Mouse (Mus musculus): Measurements from ENCODE around the gene Ccnd2. TPM values are rescaled to one million over a fixed set of nuclear protein-coding genes. Genes with fewer than 3 reads are reported as not detected.

The Ccnd2 gene
- total and polyA plus RNA-seq, 3 experiments, result 46.2 to 139 (median 132) TPM

- Histone ChIP-seq H3K36me3 (ENCODE audit: control insufficient read depth, insufficient read depth, low read length) (no peaks in the 10 kb centered on the region), H3K4me3 (no peak overlapping the region), H3K4me1 (ENCODE audit: control insufficient read depth, insufficient read depth, low read length) (no peaks in the 10 kb centered on the region), H3K27ac (no peak overlapping the region), H3K27me3 (ENCODE audit: control insufficient read depth, insufficient read depth, low read length) (no peaks in the 10 kb centered on the region), H3K9ac (ENCODE audit: low read depth, low read length) (no peak overlapping the region), H3K79me2 (replicated peaks; ENCODE audit: control insufficient read depth, insufficient read depth, low read length) (no peaks in the 10 kb centered on the region)
- TF ChIP-seq CTCF (IDR thresholded peaks at IDR 0.05), result no peak
- no peak for TF ChIP-seq EP300 (IDR thresholded peaks at IDR 0.05; ENCODE audit: insufficient read depth, low read depth, low read length)
- no peak for TF ChIP-seq POLR2A (IDR thresholded peaks at IDR 0.05; ENCODE audit: insufficient read depth, low read depth, low read length)
- intact Hi-C loops (cut with DNase I), result no loop called here
- no peak for DNase-seq
- 61% methylated on average over 4 of the region's 4 CpGs for WGBS
Observed at GRCm38 (mm10) chr6:127177441-127177840, 25.4 kb upstream of the Ccnd2 start.

GRCm38 (mm10) chr6:127172461-127172860 lies 20.5 kb upstream of the Ccnd2 start:
- no peaks in the 10 kb centered on the region for H3K79me2 ChIP-seq (replicated peaks; ENCODE audit: control insufficient read depth, insufficient read depth, low read length)
- no peak overlapping the region for H3K27ac ChIP-seq
- H3K27me3 ChIP-seq (ENCODE audit: control insufficient read depth, insufficient read depth, low read length), result no peaks in the 10 kb centered on the region
- H3K36me3 ChIP-seq (ENCODE audit: control insufficient read depth, insufficient read depth, low read length), result no peaks in the 10 kb centered on the region
- H3K4me3 ChIP-seq, result no peak overlapping the region
- H3K9ac ChIP-seq (ENCODE audit: low read depth, low read length), result no peak overlapping the region
- no peaks in the 10 kb centered on the region for H3K4me1 ChIP-seq (ENCODE audit: control insufficient read depth, insufficient read depth, low read length)
- DNase-seq, result peak in 1 of 2 experiments; percentile 33
- TF ChIP-seq EP300 (IDR thresholded peaks at IDR 0.05; ENCODE audit: insufficient read depth, low read depth, low read length) (peak; percentile 81), CTCF (IDR thresholded peaks at IDR 0.05) (no peak), POLR2A (IDR thresholded peaks at IDR 0.05; ENCODE audit: insufficient read depth, low read depth, low read length) (no peak)
- intact Hi-C loops (cut with DNase I), result no loop called here
- 59% methylated on average over 11 of the region's 11 CpGs for WGBS

GRCm38 (mm10) chr6:127170734-127171133 lies 18.7 kb upstream of the Ccnd2 start:
- DNase-seq, result no peak
- intact Hi-C loops (cut with DNase I), result no loop called here
- H3K4me1 ChIP-seq (ENCODE audit: control insufficient read depth, insufficient read depth, low read length), result no peaks in the 10 kb centered on the region
- H3K27me3 ChIP-seq (ENCODE audit: control insufficient read depth, insufficient read depth, low read length), result no peaks in the 10 kb centered on the region
- no peak overlapping the region for H3K4me3 ChIP-seq
- H3K36me3 ChIP-seq (ENCODE audit: control insufficient read depth, insufficient read depth, low read length), result no peaks in the 10 kb centered on the region
- no peaks in the 10 kb centered on the region for H3K79me2 ChIP-seq (replicated peaks; ENCODE audit: control insufficient read depth, insufficient read depth, low read length)
- WGBS, result 80% methylated on average over 8 of the region's 8 CpGs
- H3K27ac ChIP-seq, result no peak overlapping the region
- no peak overlapping the region for H3K9ac ChIP-seq (ENCODE audit: low read depth, low read length)
- no peak for TF ChIP-seq CTCF (IDR thresholded peaks at IDR 0.05)
- no peak for TF ChIP-seq EP300 (IDR thresholded peaks at IDR 0.05; ENCODE audit: insufficient read depth, low read depth, low read length)
- no peak for TF ChIP-seq POLR2A (IDR thresholded peaks at IDR 0.05; ENCODE audit: insufficient read depth, low read depth, low read length)

GRCm38 (mm10) chr6:127165663-127166062 lies 13.7 kb upstream of the Ccnd2 start:
- Histone ChIP-seq H3K36me3 (ENCODE audit: control insufficient read depth, insufficient read depth, low read length) (no peaks in the 10 kb centered on the region), H3K27me3 (ENCODE audit: control insufficient read depth, insufficient read depth, low read length) (no peaks in the 10 kb centered on the region), H3K9ac (ENCODE audit: low read depth, low read length) (no peak overlapping the region), H3K4me3 (no peak overlapping the region), H3K79me2 (replicated peaks; ENCODE audit: control insufficient read depth, insufficient read depth, low read length) (no peaks in the 10 kb centered on the region), H3K27ac (no peak overlapping the region), H3K4me1 (ENCODE audit: control insufficient read depth, insufficient read depth, low read length) (peaks cover 5% of the 10 kb centered on the region)
- intact Hi-C loops (cut with DNase I), result no loop called here
- 59% methylated on average over 4 of the region's 4 CpGs for WGBS
- no peak for DNase-seq
- TF ChIP-seq EP300 (IDR thresholded peaks at IDR 0.05; ENCODE audit: insufficient read depth, low read depth, low read length), result no peak
- TF ChIP-seq CTCF (IDR thresholded peaks at IDR 0.05), result no peak
- TF ChIP-seq POLR2A (IDR thresholded peaks at IDR 0.05; ENCODE audit: insufficient read depth, low read depth, low read length), result no peak

GRCm38 (mm10) chr6:127162842-127163241 lies 10.8 kb upstream of the Ccnd2 start:
- peak; percentile 35 to 58 for DNase-seq
- whole genome bisulfite sequencing, result 17% methylated on average over 6 of the region's 6 CpGs
- H3K9ac ChIP-seq (ENCODE audit: low read depth, low read length), result no peak overlapping the region
- H3K27ac ChIP-seq, result peak overlapping the region; percentile 7; the same call in 1 of the 2 replicates
- peaks cover 5% of the 10 kb centered on the region for H3K4me1 ChIP-seq (ENCODE audit: control insufficient read depth, insufficient read depth, low read length)
- no peak overlapping the region for H3K4me3 ChIP-seq
- H3K36me3 ChIP-seq (ENCODE audit: control insufficient read depth, insufficient read depth, low read length), result no peaks in the 10 kb centered on the region
- TF ChIP-seq EP300 (IDR thresholded peaks at IDR 0.05; ENCODE audit: insufficient read depth, low read depth, low read length), result 0 out of 2 replicates have a peak, but pooled peaks have one; percentile 27
- no peak for TF ChIP-seq CTCF (IDR thresholded peaks at IDR 0.05)
- no peak for TF ChIP-seq POLR2A (IDR thresholded peaks at IDR 0.05; ENCODE audit: insufficient read depth, low read depth, low read length)
- no peaks in the 10 kb centered on the region for H3K27me3 ChIP-seq (ENCODE audit: control insufficient read depth, insufficient read depth, low read length)
- intact Hi-C loops (cut with DNase I), result no loop called here
- H3K79me2 ChIP-seq (replicated peaks; ENCODE audit: control insufficient read depth, insufficient read depth, low read length), result no peaks in the 10 kb centered on the region

GRCm38 (mm10) chr6:127157321-127157720 lies 5.3 kb upstream of the Ccnd2 start:
- TF ChIP-seq EP300 (IDR thresholded peaks at IDR 0.05; ENCODE audit: insufficient read depth, low read depth, low read length) (no peak), CTCF (IDR thresholded peaks at IDR 0.05) (no peak), POLR2A (IDR thresholded peaks at IDR 0.05; ENCODE audit: insufficient read depth, low read depth, low read length) (no peak)
- no peak overlapping the region for H3K4me3 ChIP-seq
- H3K79me2 ChIP-seq (replicated peaks; ENCODE audit: control insufficient read depth, insufficient read depth, low read length), result no peaks in the 10 kb centered on the region
- no peaks in the 10 kb centered on the region for H3K36me3 ChIP-seq (ENCODE audit: control insufficient read depth, insufficient read depth, low read length)
- intact Hi-C loops (cut with DNase I), result no loop called here
- H3K27ac ChIP-seq, result no peak overlapping the region
- no peak for DNase-seq
- H3K4me1 ChIP-seq (ENCODE audit: control insufficient read depth, insufficient read depth, low read length), result peaks cover 4% of the 10 kb centered on the region
- no peaks in the 10 kb centered on the region for H3K27me3 ChIP-seq (ENCODE audit: control insufficient read depth, insufficient read depth, low read length)
- 80% methylated on average over 1 of the region's 1 CpGs for WGBS
- H3K9ac ChIP-seq (ENCODE audit: low read depth, low read length), result no peak overlapping the region
